Mouse (Mus musculus) heart, embryonic 14.5 days (tissue): Measurements from ENCODE around the gene Hist1h2bf. TPM values are rescaled to one million over a fixed set of nuclear protein-coding genes. Genes with fewer than 3 reads are reported as not detected.
A peak's percentile ranks its signal among the peaks of the same experiment; 100 is the strongest.
"Not testable (repeated sequence)": the region's sequence is repeated elsewhere in the genome, so short reads cannot be mapped to it uniquely, and the experiment has no call there.

ENCODE experiments used
- ATAC-seq: fragments of 200-750 bp; cut with Nextera tagmentation; 2 replicates; pipeline ENCODE4 v1.8.0; 2017; ENCODE audit warnings: low read depth, moderate TSS enrichment; ENCODE audit not compliant: insufficient number of reproducible peaks, insufficient read depth, low FRiP score
- H3K27ac ChIP-seq, 2 experiments: fragments of 200-500 bp in 1 of 2; fragments of 300-500 bp in 1 of 2; sonication (generic) in 1 of 2; replicated peaks in 1 of 2; 2 replicates each; pipeline ENCODE4 v1.5.1; 2012 to 2014; ENCODE audit warnings: low read depth in 2 of 2, low read length in 2 of 2, control low read depth in 1 of 2, mild to moderate bottlenecking in 1 of 2, mixed read lengths in 1 of 2; ENCODE audit not compliant: control insufficient read depth in 1 of 2, insufficient read depth in 1 of 2
- H3K27me3 ChIP-seq: fragments of 300-500 bp; sonication (generic); 2 replicates; pipeline ENCODE4 v1.6.1; 2014; ENCODE audit warnings: mild to moderate bottlenecking, low read length, control low read depth; ENCODE audit not compliant: control insufficient read depth, insufficient read depth
- H3K36me3 ChIP-seq: fragments of 300-500 bp; sonication (generic); 2 replicates; pipeline ENCODE4 v1.6.1; 2014; ENCODE audit warnings: mild to moderate bottlenecking, control low read depth, low read length, mixed read lengths; ENCODE audit not compliant: control insufficient read depth, insufficient read depth
- H3K4me1 ChIP-seq, 2 experiments: fragments of 200-500 bp in 1 of 2; fragments of 300-500 bp in 1 of 2; sonication (generic) in 1 of 2; 2 replicates each; pipeline ENCODE4 v1.6.1; 2012 to 2014; ENCODE audit warnings: low read length in 2 of 2, control low read depth in 1 of 2, mixed read lengths in 1 of 2; ENCODE audit not compliant: control insufficient read depth in 2 of 2, insufficient read depth in 2 of 2
- H3K4me2 ChIP-seq: fragments of 300-500 bp; sonication (generic); 2 replicates; pipeline ENCODE4 v1.6.1; 2014; ENCODE audit warnings: mild to moderate bottlenecking, low read length
- H3K4me3 ChIP-seq, 2 experiments: fragments of 200-500 bp in 1 of 2; fragments of 300-500 bp in 1 of 2; sonication (generic) in 1 of 2; 2 replicates each; pipeline ENCODE4 v1.5.1; 2012 to 2014; ENCODE audit warnings: low read length in 2 of 2, mild to moderate bottlenecking in 2 of 2, control low read depth in 1 of 2, low read depth in 1 of 2, moderate library complexity in 1 of 2; ENCODE audit not compliant: control insufficient read depth in 1 of 2, insufficient read depth in 1 of 2
- H3K9ac ChIP-seq: fragments of 300-500 bp; sonication (generic); 2 replicates; pipeline ENCODE4 v1.6.1; 2014; ENCODE audit warnings: mild to moderate bottlenecking, low read length
- H3K9me3 ChIP-seq: fragments of 300-500 bp; sonication (generic); 2 replicates; pipeline ENCODE4 v1.6.1; 2016; ENCODE audit warnings: low read length, control low read depth; ENCODE audit not compliant: control insufficient read depth
- WGBS: fragments of 180-500 bp; shearing (Covaris S2); extraction: QIAGEN DNeasy Blood & Tissue Kit; methylation state at CpG from one replicate; pipeline ENCODE4 v1.1.7; 2014; 5-methylcytosine and 5-hydroxymethylcytosine counted together
- polyA plus RNA-seq: library from polyadenylated mRNA; unstranded; fragments of >200 nt; fragmentation: Nextera tagmentation; extraction: Ambion mirVana; gene quantifications from 2 replicates; pipeline ENCODE4 v1.2.1, GENCODE M21; 2014

Gene Hist1h2bf
- polyA plus RNA-seq, 1 experiment from 2014 or later: 3.7 TPM

GRCm38 (mm10) chr13:23581408-23582218, 7.6 kb upstream of the Hist1h2bf start, which contains the start of gene Hist1h4d:
Hist1h4d (plus strand) TSS chr13:23581598.
- ATAC-seq: peak; percentile 80
- Histone ChIP-seq H3K4me2 (peak within 1 kb of the TSS; percentile 85), H3K27ac (peak within 1 kb of the TSS; percentile 78 to 79), H3K27me3 (no peaks in the 10 kb centered on the region), H3K4me1 (peaks cover 4 to 19% of the 10 kb centered on the region in 2 experiments), H3K9me3 (no peaks in the 10 kb centered on the region), H3K9ac (peak within 1 kb of the TSS; percentile 82), H3K36me3 (no peaks in the 10 kb centered on the region), H3K4me3 (peak within 1 kb of the TSS; percentile 50 to 58)
- WGBS: under 1% methylated on average over 42 of the region's 43 CpGs

GRCm38 (mm10) chr13:23577835-23578234, 3.8 kb upstream of the Hist1h2bf start:
- WGBS: 86% methylated on average over 1 of the region's 1 CpGs
- no peak overlapping the region for H3K4me2 ChIP-seq
- H3K9ac ChIP-seq: no peak overlapping the region
- no peaks in the 10 kb centered on the region for H3K36me3 ChIP-seq
- no peaks in the 10 kb centered on the region for H3K27me3 ChIP-seq
- H3K4me1 ChIP-seq: peaks cover 3 to 24% of the 10 kb centered on the region in 2 experiments
- H3K4me3 ChIP-seq: no peak overlapping the region
- no peaks in the 10 kb centered on the region for H3K9me3 ChIP-seq
- ATAC-seq: no peak
- H3K27ac ChIP-seq: no peak overlapping the region

- Histone ChIP-seq H3K4me1 (peaks cover 3 to 21% of the 10 kb centered on the region in 2 experiments), H3K27ac (peak overlapping the region; percentile 61 to 67; a peak in 3 of 4 replicates), H3K9ac (peak overlapping the region; percentile 79), H3K4me3 (peak overlapping the region in 1 of 2 experiments; percentile 44; a peak in 2 of 4 replicates), H3K36me3 (no peaks in the 10 kb centered on the region), H3K27me3 (no peaks in the 10 kb centered on the region), H3K9me3 (no peaks in the 10 kb centered on the region), H3K4me2 (peak overlapping the region; percentile 70)
- 64% methylated on average over 6 of the region's 6 CpGs for WGBS
- no peak for ATAC-seq
Observed at GRCm38 (mm10) chr13:23576906-23577639, 3.1 kb upstream of the Hist1h2bf start.

- Histone ChIP-seq H3K4me1 (peaks cover 3 to 18% of the 10 kb centered on the region in 2 experiments; a peak in 3 of 4 replicates), H3K4me2 (peak overlapping the region; percentile 70), H3K9me3 (no peaks in the 10 kb centered on the region), H3K27me3 (no peaks in the 10 kb centered on the region), H3K9ac (peak overlapping the region; percentile 79), H3K36me3 (no peaks in the 10 kb centered on the region), H3K4me3 (peak overlapping the region; percentile 18 to 44), H3K27ac (peak overlapping the region; percentile 61 to 67)
- WGBS: 26% methylated on average over 7 of the region's 7 CpGs
- ATAC-seq: no peak
Observed at GRCm38 (mm10) chr13:23576351-23576881, 2.4 kb upstream of the Hist1h2bf start.

- H3K4me2 ChIP-seq: peak overlapping the region; percentile 70
- peak overlapping the region; percentile 79 for H3K9ac ChIP-seq
- H3K27ac ChIP-seq: peak overlapping the region; percentile 45 to 67
- not testable (repeated sequence) for H3K36me3 ChIP-seq, H3K9me3 ChIP-seq, ATAC-seq, H3K27me3 ChIP-seq
- 2% methylated on average over 11 of the region's 40 CpGs for WGBS
- peak overlapping the region; percentile 37 to 44 for H3K4me3 ChIP-seq
- peaks cover 3 to 18% of the 10 kb centered on the region in 2 experiments; a peak in 3 of 4 replicates for H3K4me1 ChIP-seq
Observed at GRCm38 (mm10) chr13:23575864-23576313, 1.9 kb upstream of the Hist1h2bf start.

- H3K4me3 ChIP-seq: peak within 1 kb of the TSS; percentile 37 to 44
- no peaks in the 10 kb centered on the region for H3K36me3 ChIP-seq
- H3K9me3 ChIP-seq: no peaks in the 10 kb centered on the region
- peak within 1 kb of the TSS; percentile 79 for H3K9ac ChIP-seq
- no peaks in the 10 kb centered on the region for H3K27me3 ChIP-seq
- peaks cover 3 to 19% of the 10 kb centered on the region in 2 experiments for H3K4me1 ChIP-seq
- peak; percentile 58 for ATAC-seq
- H3K4me2 ChIP-seq: peak within 1 kb of the TSS; percentile 70
- H3K27ac ChIP-seq: peak within 1 kb of the TSS; percentile 81
- 2% methylated on average over 18 of the region's 18 CpGs for WGBS
Observed at GRCm38 (mm10) chr13:23575271-23575851, 1.4 kb upstream of the Hist1h2bf start, which contains the start of gene Hist1h3d. Hist1h3d (plus strand) TSS chr13:23575763.
